Mouse (Mus musculus): ENCODE measurements around the gene Klra1.
"Not testable (repeated sequence)": the region's sequence is repeated elsewhere in the genome, so short reads cannot be mapped to it uniquely, and the experiment has no call there.

Klra1 gene

DNA sequence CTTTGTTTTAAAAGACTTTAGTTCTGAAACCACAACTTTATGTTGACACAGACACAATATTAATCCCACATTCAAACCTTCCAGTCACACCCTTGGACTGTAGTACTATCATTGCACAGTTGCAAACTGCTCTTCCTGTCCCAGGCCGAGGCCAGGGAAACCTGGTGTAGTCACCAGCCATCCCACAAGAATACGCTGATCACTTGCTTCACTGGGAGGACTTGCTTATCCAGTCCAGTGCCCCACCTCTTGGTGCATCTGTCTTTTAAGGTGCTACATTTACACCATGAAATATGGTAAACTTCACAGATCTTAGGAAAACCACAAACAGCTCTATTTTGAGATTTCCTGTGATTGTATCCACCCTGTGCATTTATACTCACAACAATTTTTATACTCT lies at the start of gene Klra1:
Klra1 (minus strand) TSS at position 125 of the 400 bp plus-strand sequence.
- DNase-seq (ENCODE audit: low read depth, low spot score), result no peak

DNA sequence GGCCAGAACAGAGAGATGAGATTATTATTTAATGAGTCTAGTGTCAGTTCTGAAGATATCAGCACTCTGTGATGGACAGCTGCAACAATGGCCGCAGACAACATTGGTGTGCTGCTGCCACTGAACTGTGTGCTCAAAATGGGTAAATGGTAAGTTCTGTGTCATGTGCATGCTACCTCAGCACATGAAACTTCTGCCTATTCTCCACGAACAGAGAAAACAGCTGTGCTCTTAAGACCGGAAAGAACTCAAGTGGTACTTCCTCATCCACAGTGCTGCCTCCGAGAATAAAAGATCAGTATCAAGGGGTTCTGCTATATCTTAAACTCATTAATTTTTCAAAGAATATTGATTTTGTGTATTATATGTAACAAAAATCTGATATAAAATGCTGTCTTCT lies 42.8 kb upstream of the Klra1 start:
- DNase-seq (ENCODE audit: low read depth, low spot score), result no peak

DNA sequence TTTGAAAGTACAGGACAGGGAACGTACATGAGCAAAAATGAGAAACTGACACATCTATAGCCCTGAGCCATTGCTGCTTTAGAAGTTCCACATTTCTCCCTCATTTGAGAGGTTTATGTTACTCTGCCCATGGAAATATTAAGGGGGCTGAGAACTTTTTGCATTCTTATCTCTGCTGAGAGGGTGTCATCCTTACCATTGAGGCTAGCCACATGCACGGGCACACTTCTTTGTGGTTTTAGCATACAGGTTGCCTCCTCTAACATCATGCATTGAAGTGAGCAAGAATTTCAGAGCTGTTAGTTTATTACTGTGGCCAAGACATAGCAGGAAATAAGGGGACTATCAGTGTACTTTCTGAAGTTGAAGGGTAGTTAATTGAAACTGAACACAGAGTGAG lies 32.5 kb upstream of the Klra1 start:
- DNase-seq (ENCODE audit: low read depth, low spot score), result no peak

DNA sequence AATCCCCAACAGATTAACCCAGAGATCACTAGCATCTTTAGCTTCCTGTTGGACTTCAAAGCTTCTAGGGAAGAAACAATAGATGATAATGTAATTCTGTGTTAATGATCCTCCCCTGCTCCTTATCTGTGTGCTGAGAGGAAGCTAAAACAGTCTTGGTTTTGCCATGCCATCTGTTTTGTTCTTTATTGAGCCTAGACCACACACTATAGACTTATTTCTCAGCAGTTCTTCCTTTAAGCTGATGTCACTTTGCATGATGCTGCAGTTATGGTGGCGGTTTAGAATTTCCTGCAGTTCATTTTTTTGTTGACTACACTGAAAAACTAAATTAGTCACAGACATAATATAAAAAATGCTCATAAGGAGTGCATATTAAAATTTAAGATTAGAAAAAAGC lies 18.2 kb upstream of the Klra1 start:
- no peak for DNase-seq (ENCODE audit: low read depth, low spot score)

DNA sequence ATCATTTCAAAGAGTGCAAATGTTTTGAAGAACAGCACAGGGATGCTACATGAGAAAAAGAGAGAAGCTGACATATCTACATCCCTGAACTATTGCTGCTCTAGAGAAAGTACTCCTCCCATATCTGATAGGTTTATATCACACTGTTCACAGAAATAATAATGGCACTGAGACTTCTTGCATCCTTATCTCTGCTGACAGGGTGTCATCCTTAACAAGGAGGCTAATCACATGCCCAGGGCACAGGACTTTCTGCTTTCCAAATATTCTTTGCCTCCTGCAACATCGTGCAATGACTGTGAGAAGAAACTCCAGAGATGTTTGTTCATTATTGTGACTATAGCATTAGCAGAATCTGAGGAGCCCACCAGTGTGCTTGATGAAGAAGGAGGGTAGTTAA lies 871 bp downstream of the Klra1 start:
- DNase-seq (ENCODE audit: low read depth, low spot score), result no peak

DNA sequence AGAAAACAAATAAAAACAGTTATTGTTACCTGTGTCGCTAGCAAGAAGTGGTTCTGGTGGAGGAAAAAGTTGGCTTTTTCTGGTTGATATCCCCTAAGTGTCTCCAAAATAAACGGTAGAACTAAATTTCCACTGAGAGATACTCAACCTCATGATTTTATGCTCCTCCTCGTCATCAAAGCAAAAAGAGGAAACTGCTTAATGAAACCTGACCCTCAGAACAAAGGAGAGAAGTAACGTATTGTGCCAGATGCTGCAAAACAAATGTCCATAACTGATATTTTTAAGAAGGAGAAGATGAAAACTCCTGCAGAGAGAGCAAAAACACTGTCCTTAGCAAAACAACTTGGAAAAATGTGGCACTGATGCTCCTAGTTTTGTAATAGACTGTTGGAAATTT lies 4.3 kb downstream of the Klra1 start:
- no peak for DNase-seq (ENCODE audit: low read depth, low spot score)

DNA sequence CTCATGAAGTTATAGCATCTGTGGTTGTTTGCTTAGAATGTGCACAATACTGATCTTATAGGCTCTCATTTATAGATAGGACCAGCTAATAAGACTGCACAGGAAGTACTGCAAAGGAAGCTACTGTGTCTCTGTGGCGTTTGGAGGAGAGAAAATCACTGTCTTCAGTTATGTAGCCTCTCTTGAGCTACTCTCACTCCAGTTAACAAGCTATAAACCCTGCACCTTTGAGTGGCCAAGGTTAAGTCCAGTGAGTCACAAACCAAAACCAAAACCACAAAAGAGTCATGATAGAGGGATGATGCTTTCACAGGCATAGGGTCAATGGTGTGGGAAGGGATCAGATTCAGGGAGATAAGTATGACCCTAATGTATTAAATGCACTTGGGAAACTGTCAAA lies 41.3 kb downstream of the Klra1 start:
- not testable (repeated sequence) for DNase-seq (ENCODE audit: low read depth, low spot score)

DNA sequence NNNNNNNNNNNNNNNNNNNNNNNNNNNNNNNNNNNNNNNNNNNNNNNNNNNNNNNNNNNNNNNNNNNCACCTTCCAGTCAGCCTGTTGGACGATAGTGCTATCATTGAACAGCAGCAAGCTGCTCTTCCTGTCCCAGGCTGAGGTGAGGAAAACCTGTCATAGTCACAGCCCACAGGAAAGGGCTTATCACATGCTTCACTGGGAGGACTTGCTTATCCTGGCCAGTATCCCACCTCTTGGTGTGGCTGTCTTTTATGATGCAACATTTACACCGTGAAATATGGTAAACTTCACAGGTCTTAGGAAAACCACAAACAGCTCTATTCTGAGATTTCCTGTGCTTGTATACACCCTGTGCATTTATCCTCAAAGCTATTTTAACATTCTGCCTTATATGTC lies 44.7 kb downstream of the Klra1 start:
- DNase-seq (ENCODE audit: low read depth, low spot score), result not testable (repeated sequence)

DNA sequence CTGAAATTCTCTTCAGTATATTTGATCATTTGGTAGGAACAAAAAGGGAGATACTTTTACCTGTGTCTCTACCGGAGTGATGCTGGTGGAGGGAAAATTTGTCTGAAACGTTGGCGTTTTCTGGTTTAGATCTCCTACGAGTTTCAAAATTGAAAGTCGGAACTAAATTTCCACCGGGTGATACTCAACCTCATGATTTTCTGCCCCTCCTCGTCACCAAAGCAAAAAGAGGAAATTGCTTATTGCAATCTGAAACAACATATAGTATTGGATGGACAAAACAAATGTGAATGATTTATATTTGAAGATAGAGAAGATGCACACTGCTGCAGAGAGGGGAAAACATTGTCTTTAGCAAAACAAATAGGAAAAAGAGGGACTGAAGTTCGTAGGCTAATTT lies 49.3 kb downstream of the Klra1 start, which contains the start of gene Klra3:
Klra3 (minus strand) TSS at position 164 of the 400 bp plus-strand sequence.
- DNase-seq (ENCODE audit: low read depth, low spot score), result no peak

All from retina, adult 2 months (tissue).